Mouse (Mus musculus): ENCODE data around the gene Mpv17l.

DNA sequence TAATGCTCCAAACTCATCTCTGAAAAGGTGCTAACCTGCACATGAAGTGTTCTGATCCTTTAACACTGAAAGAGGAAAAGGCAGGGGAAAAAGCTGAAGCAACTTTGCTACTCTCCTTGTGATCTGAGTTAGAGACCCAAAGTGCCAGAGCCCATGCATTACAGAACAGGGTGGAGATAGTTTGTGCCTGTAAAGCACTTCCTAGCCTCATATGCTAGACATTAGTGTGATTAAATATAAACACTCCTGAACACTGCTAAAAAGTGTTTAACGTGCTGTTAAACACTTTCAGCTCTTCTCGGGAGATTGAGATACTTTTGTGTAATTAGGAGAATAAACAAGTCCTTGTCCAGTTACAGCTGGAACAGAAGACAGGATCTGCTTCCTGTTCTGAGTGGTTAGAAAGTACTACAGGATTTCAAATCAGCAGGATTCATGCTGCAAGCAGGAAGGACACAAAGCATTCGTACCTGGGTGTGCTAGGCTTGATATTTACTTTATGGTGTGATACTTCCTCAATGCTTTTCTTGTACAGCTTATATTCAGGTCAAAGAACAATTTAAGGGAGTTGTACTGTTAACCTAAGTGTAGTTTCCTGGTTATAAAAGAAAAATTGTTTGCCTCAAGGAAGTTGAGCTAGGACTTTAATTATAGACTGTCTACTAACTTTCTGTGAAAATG is 19.7 kb upstream of the Mpv17l start:
- TF ChIP-seq CTCF (conservative IDR thresholded peaks at IDR 0.05; ENCODE audit: low read length) (no peak), POU5F1 (IDR thresholded peaks at IDR 0.05; ENCODE audit: borderline replicate concordance, low read length) (no peak), NANOG (IDR thresholded peaks at IDR 0.05; ENCODE audit: borderline replicate concordance, low read length) (no peak)
